Mouse (Mus musculus) megakaryocyte, embryonic 14.5 days (primary cell): ENCODE results near the gene Pgs1. TPM values are rescaled to one million over a fixed set of nuclear protein-coding genes. Genes with fewer than 3 reads are reported as not detected.

Source experiments
- H3K27me3 ChIP-seq: replicated peaks from 2 replicates; pipeline ENCODE3; 2012; ENCODE audit warnings: inconsistent platforms
- H3K36me3 ChIP-seq: replicated peaks from 2 replicates; pipeline ENCODE3; 2012; ENCODE audit warnings: low read length, inconsistent platforms, mixed read lengths
- H3K4me1 ChIP-seq: 2 replicates; pipeline ENCODE4 v1.6.1; 2012; ENCODE audit warnings: inconsistent platforms
- H3K4me3 ChIP-seq: replicated peaks from 2 replicates; pipeline ENCODE3; 2012; ENCODE audit warnings: moderate library complexity, mild to moderate bottlenecking, inconsistent platforms
- H3K9me3 ChIP-seq: 2 replicates; pipeline ENCODE4 v1.6.1; 2012; ENCODE audit warnings: inconsistent platforms
- FLI1 ChIP-seq: IDR thresholded peaks from 2 replicates; pipeline ENCODE4 v1.6.1; 2012; ENCODE audit warnings: low read length, inconsistent platforms, mixed read lengths
- GATA1 ChIP-seq: IDR thresholded peaks from 3 replicates; pipeline ENCODE4 v1.6.1; 2012; ENCODE audit warnings: mixed read lengths, low read length, inconsistent platforms, borderline replicate concordance
- polyA plus RNA-seq: library from polyadenylated mRNA; stranded (reverse); fragments of >175 nt; gene quantifications from 2 replicates; pipeline ENCODE4 v1.2.3, GENCODE M21; 2012; ENCODE audit warnings: low replicate concordance; ENCODE audit not compliant: insufficient read depth

The Pgs1 gene
- polyA plus RNA-seq, 1 experiment, result 43.0 TPM

- H3K4me3 ChIP-seq, result no peak overlapping the region
- peaks cover 18% of the 10 kb centered on the region; the same call in 1 of the 2 replicates for H3K4me1 ChIP-seq
- no peaks in the 10 kb centered on the region for H3K36me3 ChIP-seq
- H3K27me3 ChIP-seq, result peaks cover 85% of the 10 kb centered on the region
- H3K9me3 ChIP-seq, result no peaks in the 10 kb centered on the region
- TF ChIP-seq FLI1 (no peak), GATA1 (no peak)
Observed at GRCm38 (mm10) chr11:118071227-118071912, 85.3 kb downstream of the Pgs1 start.

Other genes starting within 250 kb of the Pgs1 start
- 104 and 477 TPM in 2 replicates for gene Tmc8, start 204.2 kb upstream of the Pgs1 start, polyA plus RNA-seq
- 78.2 and 118 TPM in 2 replicates for gene Tmc6, start 204.1 kb upstream of the Pgs1 start, polyA plus RNA-seq
- gene 6030468B19Rik, start 188.6 kb upstream of the Pgs1 start, polyA plus RNA-seq, result 17.2 and 27.7 TPM in 2 replicates
- gene Gm20708, start 176.6 kb upstream of the Pgs1 start, polyA plus RNA-seq, result not detected in 2 replicates
- gene Syngr2, start 176.6 kb upstream of the Pgs1 start, polyA plus RNA-seq, result 89.2 and 120 TPM in 2 replicates
- gene Afmid, start 160.4 kb upstream of the Pgs1 start, polyA plus RNA-seq, result 1.8 and 2.6 TPM in 2 replicates
- gene Tk1, start 160.2 kb upstream of the Pgs1 start, polyA plus RNA-seq, result 12.9 and 17.2 TPM in 2 replicates
- gene Birc5, start 137.0 kb upstream of the Pgs1 start, polyA plus RNA-seq, result 58.9 and 69.8 TPM in 2 replicates
- 0.07 TPM in 1 of 2 replicates, not detected in the other for gene Tmem235, start 125.5 kb upstream of the Pgs1 start, polyA plus RNA-seq
- gene Tha1, start 112.8 kb upstream of the Pgs1 start, polyA plus RNA-seq, result 6.0 and 6.4 TPM in 2 replicates
- gene Socs3, start 16.2 kb upstream of the Pgs1 start, polyA plus RNA-seq, result 54.8 and 75.2 TPM in 2 replicates
- 0.06 and 0.11 TPM in 2 replicates for gene Dnah17, start 144.3 kb downstream of the Pgs1 start, polyA plus RNA-seq